In the genomic region with DNA sequence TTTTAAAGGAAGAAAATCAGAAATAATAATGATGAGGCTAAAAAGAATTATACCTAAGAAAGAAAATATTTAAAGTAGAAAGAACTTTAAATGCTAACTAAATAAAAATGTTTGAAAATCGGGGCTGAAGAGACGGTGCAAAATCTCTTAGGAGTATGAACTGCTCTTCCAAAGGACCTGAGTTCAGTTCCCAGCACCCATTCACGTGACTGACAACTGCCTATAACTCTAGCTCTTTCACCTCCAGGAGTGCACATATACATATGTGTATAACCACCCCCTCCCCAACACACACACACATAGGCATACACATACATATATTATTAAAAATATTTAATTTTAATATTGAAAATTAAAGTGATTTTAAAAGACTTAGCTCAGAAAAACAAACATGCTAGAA, we compare ENCODE assay signal across 26 mouse cellular contexts.
"Had no signal": no experiment of that assay in that cellular context is flagged by ENCODE, and none has a peak within 500 bp of the region (broad histone marks: within the 10 kb centered on the region; RNA-seq: fewer than 3 reads in every experiment).

No protein-coding gene starts in this region.

- H3K9ac ChIP-seq: embryonic facial prominence, embryonic 12.5 days; embryonic facial prominence, embryonic 13.5 days; embryonic facial prominence, embryonic 15.5 days; forebrain, embryonic 12.5 days; forebrain, embryonic 13.5 days; forebrain, embryonic 15.5 days; forebrain, postnatal 0 days had no signal

- H3K27ac ChIP-seq: embryonic facial prominence, embryonic 10.5 days; embryonic facial prominence, embryonic 12.5 days; embryonic facial prominence, embryonic 13.5 days; embryonic facial prominence, embryonic 15.5 days; forebrain, embryonic 10.5 days; forebrain, embryonic 12.5 days; forebrain, embryonic 13.5 days; forebrain, embryonic 15.5 days; heart, adult 2 months; heart, embryonic 10.5 days had no signal

- ATAC-seq: forebrain, embryonic 13.5 days; forebrain, embryonic 14.5 days; forebrain, embryonic 15.5 days; forebrain, postnatal 0 days had no signal

- H3K27me3 ChIP-seq: embryonic facial prominence, embryonic 12.5 days; embryonic facial prominence, embryonic 13.5 days; embryonic facial prominence, embryonic 15.5 days; forebrain, embryonic 12.5 days; forebrain, embryonic 13.5 days; forebrain, embryonic 15.5 days had no signal

- H3K4me2 ChIP-seq: embryonic facial prominence, embryonic 12.5 days; embryonic facial prominence, embryonic 13.5 days; embryonic facial prominence, embryonic 15.5 days; forebrain, embryonic 12.5 days; forebrain, embryonic 13.5 days; forebrain, embryonic 15.5 days; heart, embryonic 11.5 days had no signal

- H3K36me3 ChIP-seq: embryonic facial prominence, embryonic 10.5 days; embryonic facial prominence, embryonic 12.5 days; embryonic facial prominence, embryonic 13.5 days; embryonic facial prominence, embryonic 15.5 days; forebrain, embryonic 10.5 days; forebrain, embryonic 12.5 days; forebrain, embryonic 15.5 days; heart, embryonic 10.5 days had no signal

- H3K9me3 ChIP-seq: embryonic facial prominence, embryonic 10.5 days; embryonic facial prominence, embryonic 12.5 days; embryonic facial prominence, embryonic 13.5 days; embryonic facial prominence, embryonic 15.5 days; forebrain, embryonic 10.5 days; forebrain, embryonic 12.5 days; forebrain, embryonic 13.5 days; forebrain, embryonic 15.5 days; heart, embryonic 10.5 days had no signal

- H3K4me1 ChIP-seq: embryonic facial prominence, embryonic 12.5 days; embryonic facial prominence, embryonic 13.5 days; forebrain, embryonic 12.5 days; forebrain, embryonic 13.5 days; forebrain, embryonic 15.5 days; heart, embryonic 10.5 days had no signal

- H3K4me3 ChIP-seq: embryonic facial prominence, embryonic 10.5 days; embryonic facial prominence, embryonic 12.5 days; embryonic facial prominence, embryonic 13.5 days; embryonic facial prominence, embryonic 15.5 days; erythroblast, embryonic 14.5 days; forebrain, embryonic 10.5 days; forebrain, embryonic 12.5 days; forebrain, embryonic 13.5 days; forebrain, embryonic 15.5 days; gastrocnemius, adult 2 months; heart, adult 2 months; heart, embryonic 10.5 days had no signal

- DNase-seq: cerebellum, postnatal 10 days; cerebellum, postnatal 14 days; cerebellum, postnatal 25 days; cerebellum, postnatal 36 days; embryo, embryonic 11 days; forebrain, postnatal 0 days; gastrocnemius, adult 2 months; gastrocnemius, postnatal 10 days; gastrocnemius, postnatal 14 days; gastrocnemius, postnatal 25 days; gastrocnemius, postnatal 36 days; heart, adult 11 months; heart, adult 18-20 months; heart, adult 2 months had no signal
